Mouse (Mus musculus): ENCODE results near the gene Map3k3. TPM values are rescaled to one million over a fixed set of nuclear protein-coding genes. Genes with fewer than 3 reads are reported as not detected.

Gene Map3k3
- polyA plus RNA-seq, 1 experiment from 2014 or later, result 26.0 TPM

DNA sequence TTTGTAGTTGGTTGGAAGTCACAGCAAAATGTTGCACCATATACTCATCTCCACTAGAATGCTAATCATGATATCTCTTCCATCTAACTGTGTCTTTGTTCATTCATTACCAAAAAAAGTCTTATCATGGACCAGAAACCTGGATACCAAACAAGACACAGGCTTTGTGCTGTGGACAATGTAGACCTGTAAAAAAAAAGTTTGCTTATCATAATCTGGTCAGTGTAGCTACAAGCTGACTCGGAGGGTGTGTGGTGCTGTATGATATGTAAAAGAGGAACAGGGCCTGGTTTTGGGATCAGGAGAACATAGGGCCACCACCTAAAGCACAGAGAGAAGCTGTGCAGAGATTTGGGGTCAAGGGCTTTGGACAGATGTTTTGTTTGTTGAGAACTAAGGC is 45.1 kb downstream of the Map3k3 start:
- 81% methylated on average over 1 of the region's 1 CpGs for WGBS
- Histone ChIP-seq H3K36me3 (ENCODE audit: insufficient read depth, low read length) (peaks cover 10% of the 10 kb centered on the region), H3K4me2 (replicated peaks; ENCODE audit: low read depth, low read length) (no peak overlapping the region), H3K9ac (replicated peaks; ENCODE audit: low read depth) (no peak overlapping the region), H3K27me3 (replicated peaks; ENCODE audit: insufficient read depth, low read length) (no peaks in the 10 kb centered on the region), H3K9me3 (ENCODE audit: low read length) (no peaks in the 10 kb centered on the region), H3K4me1 (ENCODE audit: insufficient read depth, low read depth, low read length) (no peaks in the 10 kb centered on the region), H3K27ac (ENCODE audit: low read length) (no peak overlapping the region), H3K4me3 (ENCODE audit: low read depth, low read length) (no peak overlapping the region)
- ATAC-seq, result no peak
- DNase-seq (ENCODE audit: low spot score), result no peak
- no peak for TF ChIP-seq CTCF (IDR thresholded peaks at IDR 0.05)
- TF ChIP-seq EP300 (IDR thresholded peaks at IDR 0.05), result no peak

DNA sequence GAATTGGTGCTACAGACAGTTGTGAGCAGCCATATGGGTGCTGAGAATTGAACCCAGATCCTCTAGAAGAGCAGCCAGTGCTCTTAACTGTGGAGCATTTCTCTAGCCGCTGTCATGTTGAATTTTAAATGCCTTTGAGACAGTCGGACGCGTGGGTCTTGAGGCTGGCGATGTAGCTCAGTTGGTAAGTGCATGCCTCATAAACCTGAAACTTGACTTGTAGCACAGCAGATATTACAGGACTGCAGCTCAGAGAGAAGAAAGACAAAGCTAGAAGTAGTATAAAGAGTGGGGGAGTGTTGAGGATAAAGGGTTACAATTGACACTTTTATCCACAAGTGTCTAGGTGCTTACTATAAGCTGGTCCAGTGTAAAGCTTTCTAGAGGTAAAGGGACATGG is 48.1 kb downstream of the Map3k3 start:
- Histone ChIP-seq H3K36me3 (ENCODE audit: insufficient read depth, low read length) (peaks cover 5% of the 10 kb centered on the region; the same call in 1 of the 2 replicates), H3K27me3 (replicated peaks; ENCODE audit: insufficient read depth, low read length) (no peaks in the 10 kb centered on the region), H3K27ac (ENCODE audit: low read length) (no peak overlapping the region), H3K9me3 (ENCODE audit: low read length) (no peaks in the 10 kb centered on the region), H3K4me1 (ENCODE audit: insufficient read depth, low read depth, low read length) (no peaks in the 10 kb centered on the region), H3K4me3 (ENCODE audit: low read depth, low read length) (no peak overlapping the region), H3K4me2 (replicated peaks; ENCODE audit: low read depth, low read length) (no peak overlapping the region), H3K9ac (replicated peaks; ENCODE audit: low read depth) (no peak overlapping the region)
- TF ChIP-seq EP300 (IDR thresholded peaks at IDR 0.05) (no peak), CTCF (IDR thresholded peaks at IDR 0.05) (no peak)
- no peak for ATAC-seq
- no peak for DNase-seq (ENCODE audit: low spot score)
- 94% methylated on average over 5 of the region's 5 CpGs for WGBS

DNA sequence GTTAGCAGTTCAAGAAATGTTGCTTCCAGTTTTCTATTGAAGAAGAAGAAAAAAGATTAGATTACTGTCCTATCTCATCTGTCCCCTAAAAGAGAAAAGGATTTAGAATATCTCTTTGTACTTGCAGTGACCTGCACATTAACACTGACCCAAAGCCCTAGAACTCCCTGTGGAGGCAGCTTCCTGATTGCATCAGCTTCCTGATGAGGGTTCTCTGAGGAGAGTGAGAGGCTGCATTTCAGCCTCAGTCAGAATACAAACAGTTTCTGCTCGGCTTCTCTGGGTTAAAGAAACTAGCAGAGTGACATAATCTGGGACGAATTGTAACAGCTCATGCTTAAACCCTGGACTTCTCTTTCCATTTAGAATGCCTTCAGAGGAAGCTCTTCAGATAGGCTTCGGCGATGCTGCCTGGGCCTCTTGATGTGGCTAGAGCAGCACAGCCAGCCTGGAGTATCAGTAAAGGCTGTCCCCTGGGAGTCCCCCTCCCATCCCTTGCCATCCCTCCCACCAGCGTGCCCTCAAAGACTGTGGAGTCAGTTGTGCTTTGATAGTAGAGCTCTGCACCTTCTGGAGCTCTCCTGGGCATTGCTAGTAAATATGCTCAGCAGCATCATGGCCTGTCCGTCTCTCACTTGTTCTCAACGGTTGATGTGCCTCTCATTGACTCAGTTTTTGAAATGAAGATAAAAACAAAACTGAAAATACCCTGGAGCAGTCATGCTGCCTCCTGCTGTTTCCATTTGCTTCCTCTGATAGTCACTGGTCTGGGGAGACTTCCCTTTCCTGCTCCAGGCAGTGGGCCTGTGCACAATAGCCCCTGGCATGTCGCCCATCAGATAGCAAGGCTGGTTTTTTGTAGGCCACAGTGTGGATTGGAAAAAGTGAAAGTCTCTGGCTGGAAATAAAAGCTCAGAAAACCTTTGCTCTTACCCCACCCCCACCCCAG is 50.4 kb downstream of the Map3k3 start:
- Histone ChIP-seq H3K4me3 (ENCODE audit: low read depth, low read length) (peak overlapping the region; percentile 18; the same call in 1 of the 2 replicates), H3K4me1 (ENCODE audit: insufficient read depth, low read depth, low read length) (no peaks in the 10 kb centered on the region), H3K27ac (ENCODE audit: low read length) (peak overlapping the region; percentile 85), H3K27me3 (replicated peaks; ENCODE audit: insufficient read depth, low read length) (no peaks in the 10 kb centered on the region), H3K4me2 (replicated peaks; ENCODE audit: low read depth, low read length) (peak overlapping the region; percentile 58), H3K9me3 (ENCODE audit: low read length) (no peaks in the 10 kb centered on the region), H3K36me3 (ENCODE audit: insufficient read depth, low read length) (peaks cover 5% of the 10 kb centered on the region; the same call in 1 of the 2 replicates), H3K9ac (replicated peaks; ENCODE audit: low read depth) (peak overlapping the region; percentile 43)
- peak; percentile 94 for DNase-seq (ENCODE audit: low spot score)
- WGBS, result 13% methylated on average over 8 of the region's 8 CpGs
- TF ChIP-seq EP300 (IDR thresholded peaks at IDR 0.05), result peak; percentile 87
- TF ChIP-seq CTCF (IDR thresholded peaks at IDR 0.05), result peak; percentile 62
- peak; percentile 96 for ATAC-seq

DNA sequence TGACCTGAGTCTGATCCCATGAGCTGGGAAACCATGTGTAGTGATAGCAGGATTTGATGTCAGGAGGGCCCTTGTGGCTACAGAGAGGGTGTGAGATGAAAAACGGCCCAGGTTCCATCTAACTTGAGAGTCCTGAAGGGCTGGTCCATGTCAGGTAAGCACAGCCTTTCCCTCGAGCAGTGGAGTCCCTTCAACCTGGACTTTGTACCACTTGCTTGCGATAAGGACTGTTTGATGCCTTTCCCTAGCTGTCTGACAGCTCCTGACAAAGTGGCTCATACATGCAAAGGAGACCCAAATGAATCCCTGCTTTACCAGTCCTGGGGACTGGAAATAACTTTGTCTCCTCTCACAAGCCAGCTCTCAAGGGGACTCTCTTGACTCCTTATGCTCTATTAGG is 66.8 kb downstream of the Map3k3 start:
- H3K4me3 ChIP-seq (ENCODE audit: low read depth, low read length), result no peak overlapping the region
- H3K36me3 ChIP-seq (ENCODE audit: insufficient read depth, low read length), result peaks cover 57% of the 10 kb centered on the region
- H3K9me3 ChIP-seq (ENCODE audit: low read length), result no peaks in the 10 kb centered on the region
- no peak overlapping the region for H3K9ac ChIP-seq (replicated peaks; ENCODE audit: low read depth)
- no peak overlapping the region for H3K27ac ChIP-seq (ENCODE audit: low read length)
- no peaks in the 10 kb centered on the region; the same call in 1 of the 2 replicates for H3K4me1 ChIP-seq (ENCODE audit: insufficient read depth, low read depth, low read length)
- no peak for TF ChIP-seq EP300 (IDR thresholded peaks at IDR 0.05)
- no peak for TF ChIP-seq CTCF (IDR thresholded peaks at IDR 0.05)
- no peak overlapping the region for H3K4me2 ChIP-seq (replicated peaks; ENCODE audit: low read depth, low read length)
- DNase-seq (ENCODE audit: low spot score) (no peak), ATAC-seq (no peak)
- no peaks in the 10 kb centered on the region for H3K27me3 ChIP-seq (replicated peaks; ENCODE audit: insufficient read depth, low read length)
- WGBS, result 82% methylated on average over 3 of the region's 3 CpGs

DNA sequence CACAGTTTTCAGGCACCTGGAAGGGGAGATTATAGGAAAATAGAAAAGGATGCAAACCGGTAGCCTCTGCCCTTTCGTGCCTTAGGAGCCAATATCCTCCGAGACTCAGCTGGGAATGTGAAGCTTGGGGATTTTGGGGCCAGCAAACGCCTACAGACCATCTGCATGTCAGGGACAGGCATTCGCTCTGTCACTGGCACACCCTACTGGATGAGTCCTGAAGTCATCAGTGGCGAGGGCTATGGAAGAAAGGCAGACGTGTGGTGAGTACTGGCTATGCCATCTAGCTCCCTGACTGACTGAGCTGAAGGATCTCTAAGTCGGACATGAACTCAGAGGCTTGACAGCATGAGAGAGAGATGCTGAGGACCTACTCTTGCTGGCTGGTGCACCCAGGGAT is 67.7 kb downstream of the Map3k3 start:
- 69% methylated on average over 8 of the region's 8 CpGs for WGBS

DNA sequence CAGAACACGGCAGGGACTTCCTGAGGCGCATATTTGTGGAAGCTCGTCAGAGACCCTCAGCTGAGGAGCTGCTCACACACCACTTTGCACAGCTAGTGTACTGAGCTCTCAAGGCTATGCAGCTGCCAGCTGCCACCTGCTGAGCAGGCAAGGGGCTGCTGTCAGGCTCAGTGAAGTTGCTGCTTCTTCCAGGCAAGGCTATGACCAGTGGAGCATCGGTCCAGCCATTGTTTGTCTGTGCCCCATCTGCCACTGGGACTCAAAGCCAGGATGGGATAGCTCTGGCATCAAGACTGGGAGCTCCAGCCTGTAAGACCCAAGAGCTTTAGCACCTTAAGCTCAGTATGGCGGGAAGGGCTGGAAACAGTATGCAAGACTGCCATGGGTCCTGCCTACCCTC is 69.7 kb downstream of the Map3k3 start:
- no peaks in the 10 kb centered on the region for H3K9me3 ChIP-seq (ENCODE audit: low read length)
- H3K9ac ChIP-seq (replicated peaks; ENCODE audit: low read depth), result no peak overlapping the region
- H3K27ac ChIP-seq (ENCODE audit: low read length), result no peak overlapping the region
- H3K36me3 ChIP-seq (ENCODE audit: insufficient read depth, low read length), result peaks cover 57% of the 10 kb centered on the region
- H3K4me2 ChIP-seq (replicated peaks; ENCODE audit: low read depth, low read length), result no peak overlapping the region
- no peak overlapping the region for H3K4me3 ChIP-seq (ENCODE audit: low read depth, low read length)
- WGBS, result 66% methylated on average over 5 of the region's 5 CpGs
- TF ChIP-seq CTCF (IDR thresholded peaks at IDR 0.05), result no peak
- no peak for TF ChIP-seq EP300 (IDR thresholded peaks at IDR 0.05)
- DNase-seq (ENCODE audit: low spot score) (no peak), ATAC-seq (no peak)
- no peaks in the 10 kb centered on the region for H3K27me3 ChIP-seq (replicated peaks; ENCODE audit: insufficient read depth, low read length)
- H3K4me1 ChIP-seq (ENCODE audit: insufficient read depth, low read depth, low read length), result peaks cover 8% of the 10 kb centered on the region

More for the DNA sequence above, 67.7 kb downstream of the Map3k3 start:
- Histone ChIP-seq H3K27me3 (replicated peaks; ENCODE audit: insufficient read depth, low read length) (no peaks in the 10 kb centered on the region), H3K9ac (replicated peaks; ENCODE audit: low read depth) (no peak overlapping the region), H3K4me2 (replicated peaks; ENCODE audit: low read depth, low read length) (no peak overlapping the region), H3K9me3 (ENCODE audit: low read length) (no peaks in the 10 kb centered on the region), H3K4me3 (ENCODE audit: low read depth, low read length) (no peak overlapping the region), H3K27ac (ENCODE audit: low read length) (no peak overlapping the region), H3K36me3 (ENCODE audit: insufficient read depth, low read length) (peaks cover 62% of the 10 kb centered on the region), H3K4me1 (ENCODE audit: insufficient read depth, low read depth, low read length) (no peaks in the 10 kb centered on the region; the same call in 1 of the 2 replicates)
- TF ChIP-seq EP300 (IDR thresholded peaks at IDR 0.05) (no peak), CTCF (IDR thresholded peaks at IDR 0.05) (no peak)
- ATAC-seq (no peak), DNase-seq (ENCODE audit: low spot score) (no peak)

Data from lung, postnatal 0 days (tissue).